Mouse (Mus musculus): ENCODE data around the gene Cabp1.
"Not testable (repeated sequence)": the region's sequence is repeated elsewhere in the genome, so short reads cannot be mapped to it uniquely, and the experiment has no call there.

Gene Cabp1

GRCm38 (mm10) chr5:115152132-115152956 is 41.8 kb downstream of the Cabp1 start:
- no peak for DNase-seq (ENCODE audit: low spot score in 2 of 2)

GRCm38 (mm10) chr5:115151457-115151856 is 42.7 kb downstream of the Cabp1 start:
- no peak for DNase-seq (ENCODE audit: low spot score in 2 of 2)

- no peak for DNase-seq (ENCODE audit: low spot score in 2 of 2)
Measured at GRCm38 (mm10) chr5:115150991-115151390, 43.2 kb downstream of the Cabp1 start.

- DNase-seq (ENCODE audit: low spot score in 2 of 2) = no peak
Measured at GRCm38 (mm10) chr5:115149675-115150459, 44.3 kb downstream of the Cabp1 start.

GRCm38 (mm10) chr5:115148872-115149271 is 45.3 kb downstream of the Cabp1 start:
- not testable (repeated sequence) for DNase-seq (ENCODE audit: low spot score in 2 of 2)

- DNase-seq (ENCODE audit: low spot score in 2 of 2) = no peak
Measured at GRCm38 (mm10) chr5:115148378-115148777, 45.8 kb downstream of the Cabp1 start.

- no peak for DNase-seq (ENCODE audit: low spot score in 2 of 2)
Measured at GRCm38 (mm10) chr5:115147388-115147787, 46.8 kb downstream of the Cabp1 start.

GRCm38 (mm10) chr5:115146747-115147130 is 47.4 kb downstream of the Cabp1 start:
- no peak for DNase-seq (ENCODE audit: low spot score in 2 of 2)

GRCm38 (mm10) chr5:115145976-115146746 is 48.0 kb downstream of the Cabp1 start:
- DNase-seq (ENCODE audit: low spot score in 2 of 2) = no peak

GRCm38 (mm10) chr5:115145253-115145968 is 48.8 kb downstream of the Cabp1 start:
- no peak for DNase-seq (ENCODE audit: low spot score in 2 of 2)

GRCm38 (mm10) chr5:115144471-115144870 is 49.7 kb downstream of the Cabp1 start:
- DNase-seq (ENCODE audit: low spot score in 2 of 2) = no peak

- DNase-seq (ENCODE audit: low spot score in 2 of 2) = no peak
Measured at GRCm38 (mm10) chr5:115143552-115143951, 50.6 kb downstream of the Cabp1 start.

- DNase-seq (ENCODE audit: low spot score in 2 of 2) = no peak
Measured at GRCm38 (mm10) chr5:115142166-115142697, 51.9 kb downstream of the Cabp1 start.

GRCm38 (mm10) chr5:115140726-115141125 is 53.5 kb downstream of the Cabp1 start:
- no peak for DNase-seq (ENCODE audit: low spot score in 2 of 2)

- no peak for DNase-seq (ENCODE audit: low spot score in 2 of 2)
Measured at GRCm38 (mm10) chr5:115139124-115139523, 55.1 kb downstream of the Cabp1 start.

- DNase-seq (ENCODE audit: low spot score in 2 of 2) = peak; percentile 83 to 91
Measured at GRCm38 (mm10) chr5:115134234-115135165, 59.7 kb downstream of the Cabp1 start, which contains the start of gene Unc119b. TSS of gene Unc119b (minus strand) at chr5:115134975.

- no peak for DNase-seq (ENCODE audit: low spot score in 2 of 2)
Measured at GRCm38 (mm10) chr5:115133358-115134066, 60.7 kb downstream of the Cabp1 start.

- DNase-seq (ENCODE audit: low spot score in 2 of 2) = no peak
Measured at GRCm38 (mm10) chr5:115132465-115132864, 61.7 kb downstream of the Cabp1 start.

- DNase-seq (ENCODE audit: low spot score in 2 of 2) = no peak
Measured at GRCm38 (mm10) chr5:115129328-115129727, 64.9 kb downstream of the Cabp1 start.
